Mouse (Mus musculus) thymus, adult 2 months (tissue): Measurements from ENCODE around the gene Exosc8. TPM values are rescaled to one million over a fixed set of nuclear protein-coding genes. Genes with fewer than 3 reads are reported as not detected.
"Not testable (repeated sequence)": the region's sequence is repeated elsewhere in the genome, so short reads cannot be mapped to it uniquely, and the experiment has no call there.

ENCODE experiments used
- DNase-seq: peaks from one replicate; pipeline ENCODE4 v3.0.0; 2021
- H3K27ac ChIP-seq: fragments of 200-500 bp; 2 replicates; pipeline ENCODE4 v1.5.1; 2012; ENCODE audit warnings: low read length, control low read depth; ENCODE audit not compliant: control insufficient read depth, insufficient read depth
- H3K27me3 ChIP-seq: fragments of 200-500 bp; 2 replicates; pipeline ENCODE4 v1.6.1; 2012; ENCODE audit warnings: mild to moderate bottlenecking, low read length, moderate library complexity, mixed read lengths; ENCODE audit not compliant: control insufficient read depth, insufficient read depth
- H3K36me3 ChIP-seq: fragments of 200-500 bp; 2 replicates; pipeline ENCODE4 v1.6.1; 2012; ENCODE audit warnings: mild to moderate bottlenecking, low read length, moderate library complexity; ENCODE audit not compliant: control insufficient read depth, insufficient read depth
- H3K4me1 ChIP-seq: fragments of 200-500 bp; replicated peaks from 2 replicates; pipeline ENCODE4 v1.6.1; 2012; ENCODE audit warnings: low read length; ENCODE audit not compliant: control insufficient read depth, insufficient read depth
- H3K4me3 ChIP-seq: fragments of 200-500 bp; 2 replicates; pipeline ENCODE4 v1.5.1; 2012; ENCODE audit warnings: mild to moderate bottlenecking, low read length, control low read depth, moderate library complexity; ENCODE audit not compliant: control insufficient read depth, insufficient read depth
- CTCF ChIP-seq: fragments of 200-500 bp; IDR thresholded peaks from 2 replicates; pipeline ENCODE4 v1.5.1; 2012; ENCODE audit warnings: mild to moderate bottlenecking, control low read depth, low read length, moderate library complexity, borderline replicate concordance; ENCODE audit not compliant: control insufficient read depth, poor library complexity, insufficient read depth; ENCODE audit errors: extremely low read depth
- POLR2A ChIP-seq: fragments of 200-500 bp; IDR thresholded peaks from 2 replicates; pipeline ENCODE4 v1.6.1; 2012; ENCODE audit warnings: mild to moderate bottlenecking, low read length, control low read depth, moderate library complexity; ENCODE audit not compliant: control insufficient read depth, poor library complexity, insufficient read depth; ENCODE audit errors: extremely low read depth
- WGBS: fragments of 180-500 bp; shearing (Covaris S2); methylation state at CpG from one replicate; pipeline ENCODE4 v1.1.7; 2018; 5-methylcytosine and 5-hydroxymethylcytosine counted together
- polyA plus RNA-seq: library from polyadenylated mRNA; depleted of rRNA; stranded (reverse); fragments of >200 nt; gene quantifications from 2 replicates; pipeline ENCODE4 v1.2.3, GENCODE M21; 2012

Exosc8 gene
- polyA plus RNA-seq, 1 experiment: 76.4 TPM

GRCm38 (mm10) chr3:54766034-54766433, 30.8 kb upstream of the Exosc8 start:
- no peaks in the 10 kb centered on the region for H3K27me3 ChIP-seq
- no peaks in the 10 kb centered on the region for H3K36me3 ChIP-seq
- no peak overlapping the region for H3K27ac ChIP-seq
- no peak for TF ChIP-seq CTCF
- TF ChIP-seq POLR2A: no peak
- no peak for DNase-seq
- WGBS: 82% methylated on average over 14 of the region's 14 CpGs
- no peaks in the 10 kb centered on the region for H3K4me1 ChIP-seq
- H3K4me3 ChIP-seq: no peak overlapping the region

- H3K27me3 ChIP-seq, H3K36me3 ChIP-seq, H3K4me1 ChIP-seq, H3K27ac ChIP-seq, H3K4me3 ChIP-seq: not testable (repeated sequence)
- 91% methylated on average over 6 of the region's 6 CpGs for WGBS
- DNase-seq: peak; percentile 15
Observed at GRCm38 (mm10) chr3:54765521-54765920, 30.3 kb upstream of the Exosc8 start.

- Histone ChIP-seq H3K4me3 (no peak overlapping the region), H3K27ac (no peak overlapping the region), H3K4me1 (no peaks in the 10 kb centered on the region), H3K27me3 (no peaks in the 10 kb centered on the region), H3K36me3 (no peaks in the 10 kb centered on the region)
- TF ChIP-seq POLR2A (no peak), CTCF (no peak)
- DNase-seq: no peak
- WGBS: 88% methylated on average over 18 of the region's 18 CpGs
Observed at GRCm38 (mm10) chr3:54764418-54764817, 29.2 kb upstream of the Exosc8 start.

- 94% methylated on average over 1 of the region's 1 CpGs for WGBS
- Histone ChIP-seq H3K36me3 (no peaks in the 10 kb centered on the region), H3K4me3 (no peak overlapping the region), H3K27ac (no peak overlapping the region), H3K27me3 (no peaks in the 10 kb centered on the region), H3K4me1 (no peaks in the 10 kb centered on the region)
- no peak for DNase-seq
- TF ChIP-seq POLR2A (no peak), CTCF (no peak)
Observed at GRCm38 (mm10) chr3:54761258-54761657, 26.1 kb upstream of the Exosc8 start.

GRCm38 (mm10) chr3:54760321-54761115, 25.3 kb upstream of the Exosc8 start:
- Histone ChIP-seq H3K27me3 (no peaks in the 10 kb centered on the region; the same call in 1 of the 2 replicates), H3K4me3 (no peak overlapping the region), H3K4me1 (no peaks in the 10 kb centered on the region), H3K27ac (no peak overlapping the region), H3K36me3 (no peaks in the 10 kb centered on the region)
- TF ChIP-seq CTCF: no peak
- no peak for TF ChIP-seq POLR2A
- 91% methylated on average over 15 of the region's 15 CpGs for WGBS
- no peak for DNase-seq

GRCm38 (mm10) chr3:54759211-54759610, 24.0 kb upstream of the Exosc8 start:
- WGBS: 92% methylated on average over 9 of the region's 9 CpGs
- H3K4me1 ChIP-seq: no peaks in the 10 kb centered on the region
- no peak for DNase-seq
- H3K27me3 ChIP-seq: no peaks in the 10 kb centered on the region; the same call in 1 of the 2 replicates
- no peak overlapping the region for H3K27ac ChIP-seq
- no peak overlapping the region for H3K4me3 ChIP-seq
- no peak for TF ChIP-seq POLR2A
- no peak for TF ChIP-seq CTCF
- H3K36me3 ChIP-seq: no peaks in the 10 kb centered on the region

GRCm38 (mm10) chr3:54757446-54757845, 22.3 kb upstream of the Exosc8 start:
- Histone ChIP-seq H3K36me3 (no peaks in the 10 kb centered on the region), H3K27ac (no peak overlapping the region), H3K4me1 (no peaks in the 10 kb centered on the region), H3K27me3 (no peaks in the 10 kb centered on the region; the same call in 1 of the 2 replicates), H3K4me3 (no peak overlapping the region)
- TF ChIP-seq CTCF (no peak), POLR2A (no peak)
- 97% methylated on average over 8 of the region's 8 CpGs for WGBS
- no peak for DNase-seq
